10 mouse cellular contexts compared by ENCODE assay signal in the genomic region with DNA sequence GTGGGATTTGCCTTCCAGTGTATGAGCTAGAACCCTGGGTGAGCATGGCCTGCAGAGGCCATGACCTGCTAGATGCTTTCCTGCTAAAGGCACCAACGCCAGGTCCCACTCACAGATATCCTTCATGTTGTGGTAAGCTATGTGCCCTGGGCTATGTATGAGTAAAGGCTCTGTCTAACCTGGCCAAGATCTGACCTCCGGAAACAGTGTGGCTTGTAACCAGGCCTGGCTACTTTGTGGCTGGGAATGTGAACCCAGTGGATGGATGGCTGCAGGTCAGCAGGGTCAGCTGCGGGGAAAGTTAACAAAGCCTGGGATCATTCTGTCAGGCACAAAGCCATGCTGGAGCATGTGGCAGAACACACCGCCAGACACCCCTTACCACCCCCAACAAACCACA. TPM values are rescaled to one million over a fixed set of nuclear protein-coding genes. Genes with fewer than 3 reads are reported as not detected.
DNase-seq lines count a peak whose midpoint lies in the region; ATAC-seq and TF ChIP-seq lines count a peak whose summit lies in the region.
"Had no signal": no experiment of that assay in that cellular context is flagged by ENCODE, and none has a peak within 500 bp of the region (broad histone marks: within the 10 kb centered on the region; RNA-seq: fewer than 3 reads in every experiment).

No protein-coding gene starts in this region.

- peaks cover 33% of the 10 kb centered on the region for H3K4me1 ChIP-seq in heart, embryonic 12.5 days (replicated peaks)
- peaks cover 8 to 45% of the 10 kb centered on the region in 2 experiments; a peak in 3 of 4 replicates for H3K4me1 ChIP-seq in ES-E14 (ENCODE audit: control insufficient read depth in 2 of 2, insufficient read depth in 2 of 2, low read length in 2 of 2, poor library complexity in 1 of 2)
- H3K4me1 ChIP-seq in midbrain, embryonic 11.5 days (ENCODE audit: control insufficient read depth, insufficient read depth, low read length) = peaks cover 31% of the 10 kb centered on the region

- intact Hi-C loops in heart, postnatal 36 days (cut with DNase I) = no loop called here

- H3K27ac ChIP-seq in heart, embryonic 12.5 days (ENCODE audit: poor library complexity, severe bottlenecking) = peak overlapping the region; percentile 22; the same call in 1 of the 2 replicates
- H3K27ac ChIP-seq in ES-E14 (ENCODE audit: insufficient read depth, low read depth, low read length, poor library complexity, severe bottlenecking) = peak overlapping the region; percentile 38; the same call in 1 of the 2 replicates
- peak overlapping the region; percentile 72 for H3K27ac ChIP-seq in midbrain, embryonic 11.5 days (ENCODE audit: low read depth, low read length)
- H3K27ac ChIP-seq: liver, embryonic 14.5 days had no signal

- no peaks in the 10 kb centered on the region for H3K9me3 ChIP-seq in heart, embryonic 12.5 days (replicated peaks)
- H3K9me3 ChIP-seq in ES-E14 (ENCODE audit: control insufficient read depth, insufficient read depth, low read depth, low read length) = no peaks in the 10 kb centered on the region
- no peaks in the 10 kb centered on the region for H3K9me3 ChIP-seq in midbrain, embryonic 11.5 days (ENCODE audit: control insufficient read depth, low read length)

- H3K4me3 ChIP-seq in heart, embryonic 12.5 days = no peak overlapping the region
- no peak overlapping the region for H3K4me3 ChIP-seq in ES-E14 (ENCODE audit: insufficient read depth in 1 of 2, low read depth in 1 of 2, low read length in 2 of 2, poor library complexity in 1 of 2, severe bottlenecking in 1 of 2)
- no peak overlapping the region for H3K4me3 ChIP-seq in midbrain, embryonic 11.5 days (ENCODE audit: low read depth, low read length)

- ATAC-seq in heart, embryonic 12.5 days (ENCODE audit: insufficient number of reproducible peaks, low FRiP score) = no peak
- no peak for ATAC-seq in midbrain, embryonic 11.5 days (ENCODE audit: low FRiP score)

- no peak overlapping the region for H3K9ac ChIP-seq in heart, embryonic 12.5 days
- no peak overlapping the region for H3K9ac ChIP-seq in ES-E14 (ENCODE audit: insufficient read depth, low read depth, low read length, poor library complexity, severe bottlenecking)
- H3K9ac ChIP-seq in midbrain, embryonic 11.5 days (ENCODE audit: low read length) = peak overlapping the region; percentile 33
- H3K9ac ChIP-seq: liver, embryonic 14.5 days had no signal

- H3K36me3 ChIP-seq in heart, embryonic 12.5 days = peaks cover 53% of the 10 kb centered on the region
- peaks cover 34% of the 10 kb centered on the region for H3K36me3 ChIP-seq in ES-E14 (ENCODE audit: control insufficient read depth, insufficient read depth, low read length, poor library complexity, severe bottlenecking)
- no peaks in the 10 kb centered on the region for H3K36me3 ChIP-seq in midbrain, embryonic 11.5 days (ENCODE audit: control insufficient read depth, insufficient read depth, low read length)

- in situ Hi-C loops in ES-E14 (cut with MboI; ENCODE audit: low sequenced_read_pairs in 2 of 2, unreplicated experiment in 2 of 2) = no loop called here

- H3K27me3 ChIP-seq in heart, embryonic 12.5 days (replicated peaks) = no peaks in the 10 kb centered on the region
- H3K27me3 ChIP-seq in midbrain, embryonic 11.5 days (ENCODE audit: control insufficient read depth, insufficient read depth, low read length) = no peaks in the 10 kb centered on the region

- 53% methylated on average over 4 of the region's 4 CpGs for WGBS in heart, embryonic 12.5 days
- 6% methylated on average over 4 of the region's 4 CpGs for WGBS in midbrain, embryonic 11.5 days

- H3K4me2 ChIP-seq in heart, embryonic 12.5 days = no peak overlapping the region
- H3K4me2 ChIP-seq in midbrain, embryonic 11.5 days = no peak overlapping the region

- DNase-seq in heart, postnatal 36 days = no peak
- no peak for DNase-seq in ES-E14 (ENCODE audit: low read depth, low spot score)
- DNase-seq in fibroblast of lung, adult 2 months (ENCODE audit: low read depth) = peak; percentile 57
- no peak for DNase-seq in midbrain, embryonic 11.5 days (ENCODE audit: low spot score, missing footprints)
- no peak for DNase-seq in lung, adult 18-20 months
- no peak for DNase-seq in urinary bladder, postnatal 36 days (ENCODE audit: low spot score in 2 of 2)
- no peak for DNase-seq in spleen, postnatal 14 days (ENCODE audit: low spot score in 2 of 2)
- DNase-seq: heart, postnatal 4 days had no signal

TF ChIP-seq in ES-E14, 5 proteins besides CTCF, POLR2A, EP300 and RAD21:
- TF ChIP-seq MAFK (IDR thresholded peaks at IDR 0.05; ENCODE audit: insufficient read depth, low read depth, low read length) = no peak

RNA-seq across cellular contexts. Expression of gene Wfikkn1, which starts 1.0 kb away (rescaled TPM):
- polyA plus RNA-seq in heart, embryonic 12.5 days (2016; fragmentation: Nextera tagmentation; extraction: Ambion mirVana) = 0.19 and 0.40 TPM in 2 replicates
- total RNA-seq in heart, postnatal 36 days (2021) = under 1 TPM; 0.41 to 0.64 TPM
- 3.3 TPM in 2 replicates for total RNA-seq in ES-E14 (2012; rRNA removed)
- 0.91 and 1.1 TPM in 2 replicates for polyA plus RNA-seq in midbrain, embryonic 11.5 days (2014; fragmentation: Nextera tagmentation; extraction: Ambion mirVana)

RNA-seq across cellular contexts. Expression of gene Mettl26, which starts 6.8 kb away (rescaled TPM):
- 31.3 and 36.1 TPM in 2 replicates for polyA plus RNA-seq in heart, embryonic 12.5 days (2016; fragmentation: Nextera tagmentation; extraction: Ambion mirVana)
- total RNA-seq in heart, postnatal 36 days (2021) = 10 to 100 TPM; 16.1 to 18.1 TPM
- 26.5 and 26.6 TPM in 2 replicates for total RNA-seq in ES-E14 (2012; rRNA removed)
- polyA plus RNA-seq in midbrain, embryonic 11.5 days (2014; fragmentation: Nextera tagmentation; extraction: Ambion mirVana) = 57.1 and 60.1 TPM in 2 replicates

RNA-seq across cellular contexts. Expression of gene Mcrip2, which starts 13.1 kb away (rescaled TPM):
- polyA plus RNA-seq in heart, embryonic 12.5 days (2016; fragmentation: Nextera tagmentation; extraction: Ambion mirVana) = 160 and 161 TPM in 2 replicates
- total RNA-seq in heart, postnatal 36 days (2021) = 100 to 1,000 TPM; 272 to 286 TPM
- total RNA-seq in ES-E14 (2012; rRNA removed) = 12.3 and 12.6 TPM in 2 replicates
- 6.1 and 7.0 TPM in 2 replicates for polyA plus RNA-seq in midbrain, embryonic 11.5 days (2014; fragmentation: Nextera tagmentation; extraction: Ambion mirVana)

RNA-seq across cellular contexts. Expression of gene Wdr90, which starts 20.4 kb away (rescaled TPM):
- 18.4 and 20.1 TPM in 2 replicates for polyA plus RNA-seq in heart, embryonic 12.5 days (2016; fragmentation: Nextera tagmentation; extraction: Ambion mirVana)
- 1 to 10 TPM; 1.7 to 2.0 TPM for total RNA-seq in heart, postnatal 36 days (2021)
- 24.7 and 50.5 TPM in 2 replicates for total RNA-seq in ES-E14 (2012; rRNA removed)
- polyA plus RNA-seq in midbrain, embryonic 11.5 days (2014; fragmentation: Nextera tagmentation; extraction: Ambion mirVana) = 15.7 and 17.8 TPM in 2 replicates

RNA-seq across cellular contexts. Expression of gene Rhot2, which starts 37.0 kb away (rescaled TPM):
- polyA plus RNA-seq in heart, embryonic 12.5 days (2016; fragmentation: Nextera tagmentation; extraction: Ambion mirVana) = 24.0 and 24.9 TPM in 2 replicates
- 100 to 1,000 TPM; 110 to 115 TPM for total RNA-seq in heart, postnatal 36 days (2021)
- 36.8 and 52.6 TPM in 2 replicates for total RNA-seq in ES-E14 (2012; rRNA removed)
- 7.0 and 8.7 TPM in 2 replicates for polyA plus RNA-seq in midbrain, embryonic 11.5 days (2014; fragmentation: Nextera tagmentation; extraction: Ambion mirVana)

Comparison
In these comparisons a context has a peak if more than half of its experiments do, and no peak if none do; other contexts are left out.
1. H3K27ac ChIP-seq: peak in every context shown above with its lines; median percentile 72 in midbrain, embryonic 11.5 days; 38 in ES-E14; 22 in heart, embryonic 12.5 days.
2. RNA of gene Mcrip2, which starts 13.1 kb away (total RNA-seq): 272 to 286 TPM in heart, postnatal 36 days; 12.3 to 12.6 TPM in ES-E14; every median in the first group is over 10 times any median in the second.